Mouse (Mus musculus) kidney, postnatal 0 days (tissue): ENCODE measurements at regions not wholly inside any gene's neighbourhood (a gene's known extent, or its start where the extent isn't known, plus 50 kb on each side); places are given as distances from the start of the nearest gene placed in this dataset.
"Not testable (repeated sequence)": the region's sequence is repeated elsewhere in the genome, so short reads cannot be mapped to it uniquely, and the experiment has no call there.

Source experiments
- ATAC-seq: fragments of 200-750 bp; cut with Nextera tagmentation; replicated peaks from 2 replicates; pipeline ENCODE4 v1.8.0; 2017; ENCODE audit warnings: low read depth, moderate number of reproducible peaks, moderate TSS enrichment, moderate library complexity; ENCODE audit not compliant: low FRiP score
- DNase-seq: peaks from one replicate; pipeline ENCODE4 v3.0.0-alpha.2; 2016; ENCODE audit warnings: low spot score
- H3K27ac ChIP-seq: fragments of 300-500 bp; sonication (generic); 2 replicates; pipeline ENCODE4 v1.5.1; 2014; ENCODE audit warnings: mild to moderate bottlenecking
- H3K27me3 ChIP-seq: fragments of 300-500 bp; sonication (generic); 2 replicates; pipeline ENCODE4 v1.6.1; 2014; ENCODE audit warnings: low read length, mixed read lengths; ENCODE audit not compliant: insufficient read depth
- H3K36me3 ChIP-seq: fragments of 300-500 bp; sonication (generic); 2 replicates; pipeline ENCODE4 v1.6.1; 2014; ENCODE audit warnings: low read length, mixed read lengths; ENCODE audit not compliant: insufficient read depth
- H3K4me1 ChIP-seq: fragments of 300-500 bp; sonication (generic); replicated peaks from 2 replicates; pipeline ENCODE4 v1.6.1; 2014; ENCODE audit warnings: antibody characterized with exemption, low read length, mixed read lengths; ENCODE audit not compliant: insufficient read depth
- H3K4me2 ChIP-seq: fragments of 300-500 bp; sonication (generic); 2 replicates; pipeline ENCODE4 v1.6.1; 2014; ENCODE audit warnings: mild to moderate bottlenecking, low read length, moderate library complexity, mixed read lengths
- H3K4me3 ChIP-seq: fragments of 300-500 bp; sonication (generic); replicated peaks from 2 replicates; pipeline ENCODE4 v1.5.1; 2014; ENCODE audit warnings: low read depth, low read length
- H3K9ac ChIP-seq: fragments of 300-500 bp; sonication (generic); 2 replicates; pipeline ENCODE4 v1.6.1; 2014; ENCODE audit warnings: low read depth, low read length
- H3K9me3 ChIP-seq: fragments of 300-500 bp; sonication (generic); replicated peaks from 2 replicates; pipeline ENCODE4 v1.6.1; 2016; ENCODE audit warnings: low read length, inconsistent platforms, mixed read lengths
- CTCF ChIP-seq: IDR thresholded peaks from 2 replicates; pipeline ENCODE4 v1.5.1; 2016; ENCODE audit warnings: antibody characterized with exemption, low read depth, mild to moderate bottlenecking, moderate library complexity
- WGBS: fragments of 180-500 bp; shearing (Covaris S2); extraction: QIAGEN DNeasy Blood & Tissue Kit; methylation state at CpG from one replicate; pipeline ENCODE4 v1.1.7; 2014; 5-methylcytosine and 5-hydroxymethylcytosine counted together

- TF ChIP-seq CTCF = no peak
- no peaks in the 10 kb centered on the region for H3K36me3 ChIP-seq
- H3K27ac ChIP-seq = no peak overlapping the region
- ATAC-seq (no peak), DNase-seq (no peak)
- H3K27me3 ChIP-seq = no peaks in the 10 kb centered on the region
- no peak overlapping the region for H3K9ac ChIP-seq
- no peaks in the 10 kb centered on the region for H3K4me1 ChIP-seq
- no peak overlapping the region for H3K4me3 ChIP-seq
- no peak overlapping the region for H3K4me2 ChIP-seq
- H3K9me3 ChIP-seq = no peaks in the 10 kb centered on the region
- 89% methylated on average over 2 of the region's 2 CpGs for WGBS
Observed at GRCm38 (mm10) chr1:105463819-105464614, 107.5 kb upstream of the Rnf152 start.

- 85% methylated on average over 1 of the region's 1 CpGs for WGBS
- Histone ChIP-seq H3K27ac (no peak overlapping the region), H3K9me3 (no peaks in the 10 kb centered on the region), H3K9ac (no peak overlapping the region), H3K27me3 (no peaks in the 10 kb centered on the region), H3K4me1 (no peaks in the 10 kb centered on the region), H3K4me3 (no peak overlapping the region), H3K36me3 (no peaks in the 10 kb centered on the region), H3K4me2 (no peak overlapping the region)
- no peak for TF ChIP-seq CTCF
- DNase-seq = no peak
- no peak for ATAC-seq
Observed at GRCm38 (mm10) chr1:105462695-105463094, 106.2 kb upstream of the Rnf152 start.

GRCm38 (mm10) chr1:105455783-105456182 lies 99.3 kb upstream of the Rnf152 start:
- 95% methylated on average over 13 of the region's 13 CpGs for WGBS
- not testable (repeated sequence) for H3K4me3 ChIP-seq, H3K4me1 ChIP-seq, H3K27me3 ChIP-seq, H3K9ac ChIP-seq, H3K36me3 ChIP-seq, ATAC-seq, H3K27ac ChIP-seq, DNase-seq, H3K9me3 ChIP-seq, H3K4me2 ChIP-seq

DNA sequence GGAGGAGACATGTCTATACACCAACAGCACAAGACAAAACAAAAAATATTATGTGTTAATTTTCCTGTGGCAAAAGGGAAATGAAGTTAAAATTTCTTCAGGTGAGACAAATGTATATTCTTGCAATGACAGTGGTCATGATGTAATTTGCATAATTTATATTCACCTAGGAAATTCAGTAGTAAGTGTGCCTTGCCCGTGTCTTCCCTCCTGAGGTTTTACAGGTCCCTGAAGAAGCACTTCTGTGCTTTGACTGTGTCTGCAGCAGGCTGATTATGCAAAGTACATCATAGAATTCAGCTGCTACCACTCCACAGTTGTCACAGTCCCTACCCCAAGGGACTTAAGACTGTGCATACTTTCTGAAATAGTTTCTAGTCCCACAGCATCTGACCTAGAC lies 98.2 kb upstream of the Rnf152 start:
- no peak for TF ChIP-seq CTCF
- no peak overlapping the region for H3K4me3 ChIP-seq
- 66% methylated on average over 1 of the region's 1 CpGs for WGBS
- no peaks in the 10 kb centered on the region for H3K36me3 ChIP-seq
- H3K9me3 ChIP-seq = 0 out of 2 replicates have a peak, but pooled peaks cover 5% of the 10 kb centered on the region
- no peak overlapping the region for H3K9ac ChIP-seq
- DNase-seq = no peak
- no peaks in the 10 kb centered on the region for H3K27me3 ChIP-seq
- no peak overlapping the region for H3K4me2 ChIP-seq
- no peaks in the 10 kb centered on the region for H3K4me1 ChIP-seq
- H3K27ac ChIP-seq = no peak overlapping the region
- no peak for ATAC-seq

DNA sequence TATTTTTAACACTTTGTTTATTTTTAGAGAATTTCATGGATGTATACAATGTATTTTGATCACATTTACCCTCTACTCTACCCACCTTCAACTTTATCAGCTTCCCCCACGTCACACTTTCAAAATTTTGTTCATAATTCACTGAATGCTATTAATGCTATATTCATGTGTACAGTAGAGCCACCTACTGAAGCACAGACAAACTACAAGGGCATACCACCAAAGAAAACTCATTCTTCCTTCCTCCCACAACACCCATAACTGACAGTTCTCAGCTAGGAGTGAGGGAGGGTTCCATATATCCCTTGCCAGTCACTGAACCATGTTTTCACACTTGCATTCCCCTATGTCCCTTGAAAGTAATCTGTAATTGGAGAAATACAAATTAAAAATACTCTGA lies 89.7 kb upstream of the Rnf152 start:
- H3K4me2 ChIP-seq = no peak overlapping the region
- H3K4me1 ChIP-seq = no peaks in the 10 kb centered on the region
- H3K9me3 ChIP-seq = 0 out of 2 replicates have a peak, but pooled peaks cover 5% of the 10 kb centered on the region
- no peak overlapping the region for H3K27ac ChIP-seq
- H3K36me3 ChIP-seq = no peaks in the 10 kb centered on the region
- ATAC-seq (no peak), DNase-seq (peak; percentile 13)
- TF ChIP-seq CTCF = peak; percentile 44
- H3K27me3 ChIP-seq = no peaks in the 10 kb centered on the region
- 69% methylated on average over 1 of the region's 1 CpGs for WGBS
- no peak overlapping the region for H3K4me3 ChIP-seq
- H3K9ac ChIP-seq = no peak overlapping the region

DNA sequence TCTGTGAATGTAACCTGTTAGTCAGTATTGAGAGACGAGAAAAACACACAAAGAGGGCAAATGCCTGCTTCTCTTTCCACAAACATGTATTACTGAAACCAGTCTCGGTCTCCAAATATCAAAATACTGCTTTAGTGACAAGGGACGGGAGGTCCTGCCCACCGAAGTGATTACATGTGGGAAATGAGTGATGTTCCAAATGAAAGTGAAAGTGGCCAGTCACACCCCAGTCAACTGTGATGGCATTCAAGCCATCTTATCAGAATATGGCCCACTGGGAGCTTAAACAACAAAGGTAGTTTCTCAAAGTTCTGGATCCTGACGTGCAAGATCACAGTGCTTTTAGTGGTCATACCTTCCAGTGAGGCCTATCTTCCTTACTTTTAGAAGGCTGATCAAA lies 87.0 kb upstream of the Rnf152 start:
- H3K36me3 ChIP-seq = no peaks in the 10 kb centered on the region
- DNase-seq (no peak), ATAC-seq (no peak)
- TF ChIP-seq CTCF = no peak
- H3K9ac ChIP-seq = no peak overlapping the region
- H3K27me3 ChIP-seq = no peaks in the 10 kb centered on the region
- H3K4me2 ChIP-seq = no peak overlapping the region
- H3K4me3 ChIP-seq = no peak overlapping the region
- WGBS = 78% methylated on average over 5 of the region's 5 CpGs
- H3K27ac ChIP-seq = no peak overlapping the region
- H3K4me1 ChIP-seq = no peaks in the 10 kb centered on the region
- no peaks in the 10 kb centered on the region for H3K9me3 ChIP-seq

DNA sequence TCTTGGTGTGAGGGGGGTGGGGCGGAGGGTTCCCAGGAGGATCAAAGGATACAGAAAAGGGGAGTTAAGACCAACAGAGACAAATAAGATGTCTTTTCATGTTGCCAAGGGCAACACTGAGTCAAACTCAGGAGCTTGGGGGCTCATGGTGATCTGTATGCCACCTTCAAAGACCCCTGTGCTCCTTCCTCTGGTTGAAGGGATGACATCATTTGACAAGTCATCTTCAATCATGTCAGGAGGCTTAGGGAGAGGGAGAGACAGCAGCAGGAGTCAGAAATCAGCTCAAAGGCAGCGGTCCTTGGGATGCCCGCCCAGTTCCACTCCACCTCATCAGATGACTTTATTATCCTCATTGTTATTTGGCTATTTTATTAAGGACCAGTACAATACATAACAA lies 83.8 kb upstream of the Rnf152 start:
- H3K27ac ChIP-seq = no peak overlapping the region
- no peak overlapping the region for H3K4me3 ChIP-seq
- ATAC-seq (no peak), DNase-seq (no peak)
- H3K9ac ChIP-seq = no peak overlapping the region
- H3K9me3 ChIP-seq = no peaks in the 10 kb centered on the region
- no peak overlapping the region for H3K4me2 ChIP-seq
- 56% methylated on average over 3 of the region's 3 CpGs for WGBS
- no peaks in the 10 kb centered on the region for H3K36me3 ChIP-seq
- H3K27me3 ChIP-seq = no peaks in the 10 kb centered on the region
- TF ChIP-seq CTCF = no peak
- H3K4me1 ChIP-seq = no peaks in the 10 kb centered on the region
